20 mouse cellular contexts compared by ENCODE assay signal in the genomic region with DNA sequence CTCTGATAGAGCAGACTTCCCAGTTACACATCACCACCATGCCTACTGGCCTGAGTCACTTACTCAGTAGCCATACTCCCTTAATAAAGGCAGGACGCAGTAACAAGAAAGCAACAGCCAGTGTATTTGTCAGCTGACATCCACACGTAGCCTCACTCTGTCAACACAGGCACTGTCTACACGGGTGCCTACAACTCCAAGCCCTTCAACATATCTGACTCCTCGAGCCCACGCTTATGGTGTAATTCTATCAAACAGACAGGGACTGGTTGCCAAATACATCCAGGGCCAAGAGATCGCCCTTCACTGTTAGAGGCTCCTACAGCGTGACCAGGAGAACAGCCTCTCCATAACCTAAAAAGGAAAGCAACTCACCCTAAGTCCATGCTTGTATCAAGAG.
"Had no signal": no experiment of that assay in that cellular context is flagged by ENCODE, and none has a peak within 500 bp of the region (broad histone marks: within the 10 kb centered on the region; RNA-seq: fewer than 3 reads in every experiment).

No protein-coding gene starts in this region.

- H3K27ac ChIP-seq: liver, embryonic 14.5 days; lung, embryonic 15.5 days; macrophage; midbrain, embryonic 13.5 days; midbrain, embryonic 15.5 days; neural tube, embryonic 15.5 days had no signal

- H3K4me1 ChIP-seq: megakaryocyte, embryonic 14.5 days; midbrain, embryonic 13.5 days; midbrain, embryonic 15.5 days had no signal

- ATAC-seq: midbrain, embryonic 13.5 days; midbrain, embryonic 15.5 days had no signal

- H3K27me3 ChIP-seq: lung, embryonic 15.5 days; midbrain, embryonic 13.5 days; midbrain, embryonic 15.5 days; neural tube, embryonic 13.5 days; neural tube, embryonic 15.5 days had no signal

- H3K36me3 ChIP-seq: lung, embryonic 15.5 days; midbrain, embryonic 13.5 days; midbrain, embryonic 15.5 days; neural tube, embryonic 13.5 days; neural tube, embryonic 15.5 days had no signal

- H3K9ac ChIP-seq: liver, embryonic 14.5 days; lung, embryonic 15.5 days; midbrain, embryonic 13.5 days; midbrain, embryonic 15.5 days; neural tube, embryonic 13.5 days; neural tube, embryonic 15.5 days had no signal

- H3K4me3 ChIP-seq: lung, embryonic 15.5 days; megakaryocyte, embryonic 14.5 days; midbrain, embryonic 13.5 days; midbrain, embryonic 15.5 days; neural tube, embryonic 13.5 days; neural tube, embryonic 15.5 days had no signal

- H3K9me3 ChIP-seq: lung, embryonic 15.5 days; midbrain, embryonic 13.5 days; midbrain, embryonic 15.5 days; neural tube, embryonic 13.5 days; neural tube, embryonic 15.5 days had no signal

- H3K4me2 ChIP-seq: lung, embryonic 15.5 days; midbrain, embryonic 11.5 days; midbrain, embryonic 13.5 days; midbrain, embryonic 15.5 days; neural tube, embryonic 13.5 days; neural tube, embryonic 15.5 days had no signal

- DNase-seq: lung, adult 2 months; lung, postnatal 10 days; lung, postnatal 36 days; retina, postnatal 1 day; right cerebral cortex, adult 18-20 months; right cerebral cortex, postnatal 25 days; right cerebral cortex, postnatal 4 days; spleen, adult 18-20 months; thymus, adult 18-20 months; thymus, postnatal 14 days; thymus, postnatal 36 days had no signal
